Mouse (Mus musculus) urinary bladder, postnatal 10 days (tissue): ENCODE data around the gene Tmem108.

Experiments
- DNase-seq: peaks from one replicate; pipeline ENCODE4 v3.0.0; 2022; ENCODE audit warnings: low spot score

Tmem108 gene

DNA sequence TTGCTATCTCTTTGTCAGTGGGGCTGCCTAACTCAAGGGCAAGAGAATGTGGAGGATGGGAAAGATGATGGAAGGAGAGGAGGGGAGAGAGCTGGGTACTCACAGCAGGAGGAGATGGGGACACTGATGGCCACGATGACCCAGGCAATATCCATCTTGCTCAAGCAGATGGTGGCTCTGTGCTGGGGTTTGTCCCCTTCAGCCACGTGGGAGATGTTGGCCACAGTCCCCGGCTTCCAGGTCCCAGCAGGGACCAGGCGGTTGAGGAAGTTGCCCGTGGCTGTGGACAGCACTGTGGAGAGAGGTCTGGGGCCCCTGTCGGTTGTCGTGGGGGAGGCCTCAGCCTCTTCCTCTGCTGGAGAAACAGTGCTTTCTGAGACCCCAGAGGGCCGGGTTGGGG lies 262.9 kb downstream of the Tmem108 start:
- DNase-seq: no peak

DNA sequence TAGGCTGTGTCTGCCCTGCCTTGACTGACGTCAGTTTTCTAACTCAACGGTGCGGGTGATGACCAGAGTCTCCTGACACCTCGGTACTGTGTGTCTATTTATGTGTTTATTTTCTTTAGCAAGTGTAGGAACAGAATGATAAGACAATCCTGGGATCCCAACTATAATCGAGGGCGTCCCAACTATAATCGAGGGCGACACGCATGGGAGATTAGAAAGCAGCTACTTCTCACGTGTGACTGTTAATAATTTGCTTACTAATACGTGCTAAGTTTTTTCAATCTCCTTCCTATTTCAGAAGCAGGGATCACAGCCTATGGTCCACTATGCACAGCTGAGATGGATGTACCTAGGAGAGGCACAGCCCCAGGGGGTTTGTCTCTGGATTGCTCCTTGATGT lies 266.2 kb downstream of the Tmem108 start:
- DNase-seq: no peak

DNA sequence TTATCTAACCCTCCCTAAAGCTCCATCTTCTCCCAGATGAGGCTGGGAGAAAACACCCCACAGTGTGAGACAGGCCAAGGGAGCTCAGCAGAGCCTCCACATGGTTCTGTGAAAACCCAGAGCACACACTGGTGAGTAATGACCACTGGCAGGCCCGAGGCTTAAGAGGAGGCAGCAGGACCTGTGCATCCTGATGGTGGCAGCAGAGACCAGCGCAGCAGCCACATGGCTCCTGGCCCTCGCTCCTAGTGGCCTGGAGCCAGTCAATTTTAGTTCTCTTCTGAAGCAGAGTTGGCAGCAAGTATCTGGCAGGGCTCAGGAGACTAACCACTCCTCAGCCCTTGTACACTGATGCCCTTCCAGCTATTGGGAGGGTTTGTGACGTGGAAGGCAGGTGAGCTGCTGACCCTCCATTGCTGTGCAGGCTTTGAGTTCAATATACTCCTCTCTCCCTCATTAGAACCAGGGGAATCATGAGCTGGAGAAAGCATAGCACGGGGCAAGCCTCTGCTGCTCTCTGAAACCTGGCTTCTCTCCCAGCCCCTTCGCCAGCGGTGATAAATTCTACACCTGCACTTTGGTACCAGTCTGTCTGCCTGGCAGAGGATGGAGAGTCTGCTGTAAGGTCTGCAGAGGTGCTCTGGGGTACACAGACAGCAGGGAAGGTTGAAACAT lies 267.2 kb downstream of the Tmem108 start:
- peak; percentile 33 for DNase-seq

DNA sequence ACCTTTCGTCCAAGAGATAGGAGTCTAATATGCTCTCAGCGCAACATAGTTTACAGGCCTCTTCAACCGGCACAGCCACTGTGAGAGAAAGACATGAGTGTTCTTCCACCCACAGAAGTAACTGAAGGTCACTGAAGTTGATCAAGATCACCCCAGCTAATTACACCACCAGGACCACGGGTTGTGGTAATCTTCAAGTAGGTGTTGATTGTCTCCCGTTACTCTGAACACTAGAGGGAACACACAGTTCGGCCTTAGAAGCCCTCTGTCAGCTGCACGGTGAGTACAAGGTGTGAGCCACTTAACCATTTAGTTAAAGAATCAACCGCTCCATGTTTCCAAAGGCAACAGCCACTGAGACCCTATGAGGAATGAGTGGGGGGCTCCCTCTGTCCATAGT lies 269.7 kb downstream of the Tmem108 start:
- DNase-seq: no peak

DNA sequence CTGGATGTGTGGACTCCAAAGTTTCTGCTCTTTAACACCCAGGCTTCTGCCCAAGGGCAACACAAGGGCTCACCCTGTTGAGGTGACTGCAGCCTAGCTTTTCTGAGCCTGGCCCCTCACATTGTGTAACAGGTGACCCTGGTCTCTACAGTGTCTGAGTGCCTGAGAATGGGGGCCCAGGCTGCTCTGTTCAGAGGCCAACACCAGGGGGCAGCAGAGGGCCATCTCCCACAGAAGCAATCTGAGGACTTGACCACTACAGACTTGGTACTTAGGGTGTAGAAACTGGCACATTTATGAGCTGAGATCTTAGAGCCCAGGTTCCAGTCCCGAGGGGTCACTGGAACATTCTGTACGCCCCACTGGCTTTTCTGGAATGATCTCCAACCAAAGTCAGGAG lies 271.2 kb downstream of the Tmem108 start:
- peak; percentile 31 for DNase-seq

DNA sequence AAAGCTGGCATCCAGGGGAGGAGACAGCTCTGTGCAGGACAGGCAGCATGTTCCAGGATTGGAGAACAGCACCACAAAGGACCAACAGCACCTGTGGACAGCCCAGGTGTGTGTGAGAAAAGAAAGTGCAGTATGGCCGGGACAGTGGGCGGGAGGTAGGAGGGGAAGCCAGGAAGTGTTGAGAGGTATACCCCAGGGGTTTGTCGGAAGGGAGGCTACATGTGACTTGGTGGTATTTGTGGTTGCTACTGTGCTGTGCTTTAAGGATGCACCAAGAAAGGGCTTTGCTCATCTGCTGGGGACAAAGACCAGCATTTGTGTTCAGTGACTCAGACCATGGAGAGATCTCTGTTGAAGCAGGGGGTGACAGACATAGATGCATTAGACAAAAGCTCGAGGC lies 271.8 kb downstream of the Tmem108 start:
- no peak for DNase-seq

DNA sequence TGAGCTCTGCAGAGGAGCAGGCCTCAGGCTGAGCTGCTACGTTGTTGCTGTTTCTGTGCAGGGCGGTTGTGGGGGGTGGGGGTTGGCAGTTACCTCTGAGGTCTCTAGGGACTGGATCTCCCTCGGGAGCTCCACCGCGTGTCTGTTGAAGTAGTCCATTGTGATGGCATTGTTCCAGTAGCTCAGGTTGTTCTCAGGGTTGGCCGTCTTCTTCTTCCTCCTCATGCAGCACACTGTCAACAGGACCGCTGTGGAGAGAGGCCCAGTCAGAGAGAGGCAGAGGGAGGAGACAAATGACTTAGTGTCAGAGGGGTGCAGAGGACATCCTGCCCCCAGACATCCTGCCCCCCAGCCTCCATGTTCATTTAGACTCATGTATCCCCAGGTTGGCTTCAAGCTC lies 272.5 kb downstream of the Tmem108 start:
- no peak for DNase-seq

DNA sequence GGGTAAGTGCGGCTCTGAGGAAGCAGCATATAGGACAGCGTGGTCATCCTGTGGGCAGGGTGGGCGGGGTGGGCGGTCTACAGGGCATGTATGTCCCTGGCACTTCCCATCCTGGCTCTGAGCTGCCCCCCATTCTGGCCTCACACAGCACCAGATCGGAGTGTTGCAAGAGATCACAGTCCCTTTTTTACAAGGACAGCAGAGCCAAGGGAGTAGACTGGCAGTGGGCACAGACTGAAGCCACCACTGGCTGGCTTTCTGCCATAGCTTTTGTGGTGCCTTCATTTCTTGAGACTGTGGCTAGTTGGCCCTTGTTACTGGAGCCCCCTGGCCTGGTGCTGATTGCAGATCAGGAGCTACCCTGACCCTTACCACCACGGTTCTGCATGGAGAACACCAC lies 275.4 kb downstream of the Tmem108 start:
- DNase-seq: no peak

DNA sequence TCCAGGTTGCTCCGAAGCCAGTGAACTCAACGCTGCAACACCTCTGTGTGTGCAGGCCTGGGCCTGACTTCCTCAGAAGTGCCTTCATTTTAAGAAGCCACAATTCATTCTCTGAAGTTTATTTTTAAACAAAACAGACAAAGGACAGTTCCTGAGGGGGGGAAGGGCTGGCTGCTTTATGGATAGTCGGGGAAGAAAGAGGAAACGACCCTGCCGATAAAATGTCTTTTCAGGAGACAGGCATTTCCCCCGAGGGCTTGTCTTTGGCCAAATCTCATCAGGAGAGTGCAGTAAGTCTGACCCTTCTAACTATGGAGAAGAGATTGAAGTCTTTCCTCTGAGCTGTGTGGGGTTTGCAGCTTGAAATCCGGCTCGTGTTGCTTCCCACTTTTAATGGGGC lies 276.0 kb downstream of the Tmem108 start:
- no peak for DNase-seq

DNA sequence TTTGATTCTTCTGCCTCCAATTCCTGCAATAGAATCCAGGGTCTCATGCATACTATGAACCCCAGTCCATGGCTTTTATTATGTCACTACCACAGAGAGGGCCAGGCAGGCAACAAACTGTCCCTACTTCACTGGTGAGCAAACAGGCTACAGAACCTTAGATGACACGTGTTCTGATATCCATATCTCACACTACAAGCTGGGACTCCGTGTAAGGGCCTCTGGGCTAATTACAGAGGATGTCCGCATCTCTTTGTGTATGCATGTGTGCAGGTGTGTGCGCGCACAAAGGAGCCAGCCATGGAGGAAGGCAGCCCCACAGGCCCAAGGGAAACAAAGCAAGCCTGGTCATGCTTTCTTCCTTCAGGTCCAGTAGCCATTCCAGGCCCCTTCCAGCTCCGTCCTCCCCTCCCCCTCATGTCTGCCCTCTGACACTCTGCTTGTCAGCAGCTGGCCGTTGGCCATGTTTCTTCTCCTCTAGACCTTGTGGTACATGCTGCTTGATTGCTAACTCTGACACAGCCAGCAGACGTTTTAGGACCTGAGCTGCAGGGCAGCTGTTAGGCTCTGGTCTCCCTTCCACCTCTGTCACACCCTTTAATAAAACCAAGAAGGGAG lies 280.9 kb downstream of the Tmem108 start:
- DNase-seq: no peak

DNA sequence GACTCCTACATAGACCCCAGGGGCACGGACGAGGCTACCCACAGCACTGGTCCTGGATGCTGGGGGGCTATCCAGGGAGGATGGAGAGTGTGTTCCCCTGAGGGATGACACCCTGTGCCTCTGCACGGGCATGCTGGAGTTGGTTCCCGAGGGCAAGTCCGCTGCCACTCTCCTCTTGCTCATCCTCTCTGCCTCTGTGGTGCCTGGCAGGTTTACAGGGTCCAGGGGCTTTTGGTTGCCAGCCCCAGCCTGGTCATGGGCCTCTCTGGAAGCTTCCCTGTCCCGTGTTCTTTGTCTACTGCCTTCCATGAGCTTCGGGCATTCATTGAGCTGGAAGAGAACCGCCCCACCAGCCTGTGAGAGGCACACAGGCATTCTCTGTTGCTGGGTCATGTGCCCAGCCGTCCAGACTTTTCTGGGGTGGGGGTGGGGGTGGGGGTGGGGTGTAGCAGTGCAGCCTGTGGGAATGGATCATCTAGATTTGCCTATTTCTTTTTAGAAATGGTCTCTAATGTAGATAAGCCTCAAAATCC lies 281.5 kb downstream of the Tmem108 start, which contains the start of gene Bfsp2:
Gene Bfsp2 (minus strand): TSS at position 377 of the 533 bp plus-strand sequence.
- DNase-seq: no peak

DNA sequence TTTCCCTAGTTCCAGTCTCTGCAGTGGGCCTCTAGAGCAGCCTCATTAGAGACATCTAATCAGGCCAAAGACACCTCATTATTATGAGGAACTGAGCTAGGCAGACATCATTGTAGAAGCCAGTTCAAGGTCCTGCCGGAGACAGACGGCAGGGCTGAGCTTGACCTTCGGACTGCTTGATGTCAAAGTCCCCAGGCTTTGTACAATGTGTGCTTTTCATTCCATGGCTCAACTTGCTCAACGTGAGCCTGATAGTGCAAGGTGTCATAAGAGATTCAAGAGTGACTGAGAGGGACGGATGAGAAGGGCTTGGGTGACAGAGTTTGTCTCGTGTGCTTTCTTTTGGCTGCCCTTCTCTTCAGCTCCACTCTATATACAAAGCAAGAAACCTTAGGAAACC lies 286.2 kb downstream of the Tmem108 start:
- DNase-seq: no peak

DNA sequence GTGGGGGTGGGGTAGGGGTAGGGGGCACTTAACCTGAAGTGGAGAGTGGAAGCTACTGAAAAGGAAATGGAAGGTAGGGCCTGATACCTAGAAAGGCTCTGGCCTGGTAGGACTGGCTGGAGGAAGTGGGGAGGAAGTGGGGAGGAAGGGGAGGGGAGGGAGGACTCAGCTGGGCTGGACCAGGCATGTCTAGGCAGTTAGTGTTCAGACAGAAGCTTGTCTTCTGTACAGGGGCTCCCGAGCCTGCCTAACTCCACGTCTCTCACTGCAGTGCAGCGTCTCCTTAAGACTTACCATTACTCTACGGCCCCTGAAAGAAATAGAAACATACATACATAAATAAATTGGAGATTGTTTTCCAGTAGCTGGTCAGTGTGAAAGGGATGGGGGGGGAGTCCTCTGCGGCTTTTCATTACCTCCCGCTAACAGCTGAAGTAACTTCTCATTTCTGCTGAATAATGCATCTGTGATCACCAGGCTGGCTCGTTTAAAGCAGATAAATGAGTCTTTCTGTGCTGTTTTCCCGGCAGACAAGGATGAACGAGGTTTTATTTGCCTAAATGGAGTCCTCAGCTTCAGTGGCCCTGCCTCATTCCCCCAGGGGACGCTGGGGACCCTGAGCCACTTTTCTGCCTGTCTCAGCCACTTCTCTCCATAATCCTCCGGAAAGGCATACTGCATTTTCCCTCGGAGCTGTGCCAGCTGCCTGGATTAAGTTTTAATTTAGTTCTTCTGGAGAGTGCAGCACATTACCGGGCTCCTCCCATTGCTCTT lies 287.5 kb downstream of the Tmem108 start:
- no peak for DNase-seq

DNA sequence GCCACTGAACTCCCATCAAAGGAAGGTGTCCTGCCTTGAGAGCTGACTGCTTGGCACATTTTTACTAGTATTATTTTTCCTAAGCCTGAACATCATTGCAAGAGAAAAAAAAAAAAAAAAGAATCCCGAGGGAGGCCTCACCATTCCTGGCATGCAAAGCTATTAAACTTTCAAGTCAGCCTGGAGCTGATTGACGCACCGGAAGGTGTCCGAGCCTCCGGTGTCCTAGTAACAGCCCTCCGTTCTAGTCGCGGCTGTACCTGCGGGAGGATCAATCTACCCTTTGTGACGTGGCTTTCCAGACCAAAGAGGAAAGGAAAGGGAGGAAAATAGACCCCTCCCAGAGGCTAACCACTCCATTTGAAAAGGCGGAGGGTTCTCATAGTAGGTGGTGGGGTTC lies 289.9 kb downstream of the Tmem108 start:
- no peak for DNase-seq

DNA sequence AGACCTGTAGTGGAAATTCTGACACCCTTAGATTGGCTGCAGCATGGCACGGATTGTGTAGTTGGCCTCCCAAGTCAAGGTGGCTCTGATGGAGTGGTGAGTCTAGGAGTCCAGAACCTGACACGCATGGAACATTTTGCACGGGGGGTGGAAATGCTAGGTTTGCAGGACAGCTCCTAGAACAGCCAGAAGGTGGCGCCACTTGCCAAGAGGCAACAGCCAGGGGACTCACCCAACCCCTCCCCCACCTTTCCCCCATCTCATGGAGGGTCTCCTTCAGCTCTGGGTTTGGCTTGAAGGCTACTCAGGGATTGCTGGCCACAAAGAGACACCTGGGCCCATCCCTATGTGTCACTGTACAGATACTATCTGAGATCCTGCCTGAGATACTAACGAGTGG lies 292.1 kb downstream of the Tmem108 start:
- DNase-seq: no peak

DNA sequence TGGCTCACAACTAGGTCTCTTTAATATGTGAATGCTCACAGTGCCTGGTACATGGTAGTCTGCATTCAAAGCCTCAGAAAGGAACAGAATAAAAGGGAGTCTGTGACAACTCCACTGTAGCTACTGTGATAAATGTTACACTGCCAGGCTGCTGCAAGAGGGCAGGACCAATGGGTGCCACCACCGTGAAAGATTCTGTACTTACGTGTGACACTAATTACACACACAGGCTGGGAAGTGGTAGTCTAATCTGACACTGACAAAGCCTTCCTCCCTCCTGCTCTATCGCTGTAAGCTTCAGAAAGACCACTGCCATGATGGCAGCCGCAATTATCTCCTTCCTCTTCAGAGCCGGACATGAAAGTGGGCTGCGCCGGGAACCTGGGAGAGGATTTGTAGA lies 292.7 kb downstream of the Tmem108 start:
- no peak for DNase-seq

DNA sequence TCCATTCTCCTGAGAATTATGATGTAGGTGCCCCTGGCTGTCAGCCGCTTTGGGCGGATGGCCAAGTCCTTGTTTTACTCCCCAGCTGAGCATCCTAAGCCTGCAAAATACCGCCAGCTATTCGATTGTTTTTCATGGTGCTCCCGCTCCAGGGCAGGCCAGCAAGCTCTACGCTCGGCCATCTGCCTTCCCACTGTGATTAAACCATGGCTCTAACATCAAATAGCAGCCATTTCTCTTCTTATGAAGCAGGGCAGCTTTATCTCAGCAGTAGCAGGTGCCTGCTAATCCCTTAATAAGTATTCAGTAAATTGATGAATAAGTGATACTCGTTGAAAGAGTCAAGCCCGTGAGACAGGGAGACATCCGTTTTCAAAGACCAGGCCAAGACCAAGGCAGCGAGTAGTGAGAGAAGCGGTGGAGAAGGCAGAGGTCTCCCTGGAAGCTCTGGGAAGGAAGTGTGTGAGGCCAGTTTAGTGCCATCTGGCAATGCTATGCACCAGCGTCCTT lies 295.9 kb downstream of the Tmem108 start:
- DNase-seq: no peak

DNA sequence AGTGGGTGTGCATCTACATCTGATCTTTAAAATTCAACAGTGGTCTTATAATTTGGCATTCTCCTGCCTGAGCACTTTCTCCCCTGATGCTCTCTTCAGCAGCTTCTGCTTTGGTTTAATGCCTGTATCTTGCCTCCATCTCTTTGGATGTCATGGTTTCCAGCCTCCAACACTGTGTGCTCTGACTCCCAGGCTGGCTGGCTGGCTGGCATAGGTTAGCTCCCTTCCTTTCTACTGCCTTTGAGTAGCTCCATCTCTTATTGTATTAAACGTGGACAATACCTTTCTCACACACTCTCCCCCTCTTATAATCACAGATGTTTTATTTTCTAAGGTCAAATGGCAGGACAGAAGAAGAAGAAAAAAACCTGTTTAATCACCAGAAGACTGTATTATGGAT lies 296.3 kb downstream of the Tmem108 start:
- no peak for DNase-seq

DNA sequence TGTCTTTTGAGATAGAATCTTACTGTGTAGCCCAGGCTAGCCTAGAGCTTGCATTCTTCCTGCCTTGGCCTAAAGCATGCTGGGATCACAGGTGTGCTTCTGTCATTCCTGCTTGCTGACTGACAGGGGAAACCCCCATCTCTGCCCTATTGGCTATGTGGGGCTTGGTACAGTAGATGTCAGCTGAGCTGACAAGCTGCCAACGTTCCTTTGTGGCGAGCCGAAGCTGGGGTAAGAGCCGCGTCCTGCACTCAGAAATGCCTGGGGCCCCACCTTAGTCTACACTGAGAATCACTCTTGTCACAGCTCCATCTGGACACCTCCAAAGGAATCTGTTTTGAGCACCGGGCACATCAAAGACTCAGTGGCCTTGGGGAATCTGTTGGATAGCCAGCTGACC lies 297.8 kb downstream of the Tmem108 start:
- DNase-seq: no peak

DNA sequence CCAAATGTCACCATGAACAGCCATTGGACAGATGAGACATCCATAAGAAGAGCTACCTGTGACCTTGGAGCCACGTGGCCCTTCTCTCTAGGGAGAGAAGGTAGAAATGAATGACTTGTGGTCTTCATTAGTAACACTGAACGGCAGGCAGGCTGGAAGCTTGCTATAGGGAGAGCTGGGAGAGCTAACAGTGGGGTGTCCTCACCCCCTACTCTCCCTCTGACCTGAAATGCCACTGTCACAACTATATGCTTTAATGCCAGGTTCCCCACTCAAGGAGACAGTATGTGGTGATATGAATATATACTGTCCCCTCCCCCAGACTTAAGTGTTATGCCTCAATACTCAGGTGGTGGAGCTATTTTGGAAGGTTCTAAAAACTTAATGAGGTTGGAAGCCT lies 301.8 kb downstream of the Tmem108 start:
- no peak for DNase-seq

DNA sequence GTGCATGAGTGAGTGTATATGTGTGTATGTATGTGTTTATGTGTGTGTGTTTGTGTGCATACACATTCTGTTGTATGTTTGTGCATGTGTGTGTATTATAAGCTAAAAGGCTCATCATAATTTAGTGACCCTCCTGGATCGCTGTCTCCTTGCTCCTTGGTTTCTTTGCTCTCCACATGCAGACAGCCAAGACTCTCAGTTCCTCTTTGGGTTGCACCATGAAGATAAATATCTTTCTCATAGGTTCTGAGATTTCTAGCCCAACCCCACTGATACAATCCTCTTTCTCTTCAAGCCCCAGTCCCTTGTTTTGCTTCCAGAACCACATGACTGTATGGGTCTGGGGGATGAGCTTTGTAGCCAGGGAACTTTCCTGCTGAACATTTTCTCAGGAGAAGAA lies 302.3 kb downstream of the Tmem108 start:
- DNase-seq: no peak

DNA sequence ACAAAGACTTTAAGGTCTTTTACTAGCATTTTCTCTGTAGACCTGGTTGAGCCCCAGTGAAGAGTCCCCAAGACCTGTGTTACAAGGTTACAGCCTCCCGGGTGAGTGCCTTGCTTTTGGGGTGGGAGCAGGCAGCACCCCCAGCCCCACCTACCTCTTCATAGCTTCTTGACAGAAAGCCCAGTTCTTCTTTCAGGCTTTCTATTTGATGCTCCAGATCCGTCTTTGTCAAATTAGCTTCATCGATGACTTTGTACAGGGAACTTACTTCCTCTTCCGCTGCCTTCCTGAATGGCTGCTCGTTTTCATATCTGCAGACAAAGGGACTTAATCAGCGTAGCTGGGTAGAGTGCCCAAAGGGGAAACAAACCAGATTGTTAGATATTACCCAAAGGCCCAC lies 312.0 kb downstream of the Tmem108 start:
- no peak for DNase-seq

DNA sequence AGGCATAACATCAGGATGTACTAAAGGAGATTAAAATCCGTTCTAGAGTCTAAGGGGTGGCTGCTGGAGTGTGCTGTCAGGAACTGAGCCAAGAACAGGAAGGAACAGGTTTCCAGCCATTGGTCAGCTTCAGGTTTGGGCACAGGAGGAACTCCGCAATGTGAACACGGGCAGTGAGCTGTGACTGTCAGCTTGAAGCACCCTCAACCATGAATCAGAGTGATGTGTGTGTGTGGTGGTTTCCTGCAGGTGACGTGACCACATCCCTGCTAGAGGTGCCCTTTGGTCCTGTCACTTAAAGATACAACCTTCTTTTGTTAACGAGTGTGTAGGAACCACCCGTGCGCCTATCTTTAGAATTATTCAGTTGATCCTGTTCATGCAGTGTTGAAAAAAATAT lies 312.5 kb downstream of the Tmem108 start:
- no peak for DNase-seq
